Mouse (Mus musculus): ENCODE results near the gene Fam69a. TPM values are rescaled to one million over a fixed set of nuclear protein-coding genes. Genes with fewer than 3 reads are reported as not detected.

Fam69a gene
- polyA plus RNA-seq (2017; shearing (Covaris generic)): 77.7 TPM

GRCm38 (mm10) chr5:107986967-107987834 lies at the start of gene Fam69a:
Gene Fam69a, minus strand, starts transcription at chr5:107987085.

GRCm38 (mm10) chr5:107900206-107901013 lies 86.5 kb downstream of the Fam69a start, which contains the start of gene Rpl5:
Gene Rpl5, plus strand, starts transcription at chr5:107900502.

GRCm38 (mm10) chr5:107874561-107875260 lies 112.2 kb downstream of the Fam69a start, which contains the start of gene Evi5:
Gene Evi5, minus strand, starts transcription at chr5:107875107.

Other genes with a start within 250 kb of the Fam69a start
- gene Ube2d2b, start 157.0 kb downstream of the Fam69a start, polyA plus RNA-seq (2017; shearing (Covaris generic)): not detected
- gene Evi5, start 112.0 kb downstream of the Fam69a start, polyA plus RNA-seq (2017; shearing (Covaris generic)): 0.96 TPM
- 43.5 TPM for gene Rpl5, start 86.6 kb downstream of the Fam69a start, polyA plus RNA-seq (2017; shearing (Covaris generic))
- gene Mtf2, start 78.6 kb upstream of the Fam69a start, polyA plus RNA-seq (2017; shearing (Covaris generic)): 93.1 TPM
- 76.2 TPM for gene Tmed5, start 145.5 kb upstream of the Fam69a start, polyA plus RNA-seq (2017; shearing (Covaris generic))
- 0.68 TPM for gene Ccdc18, start 145.8 kb upstream of the Fam69a start, polyA plus RNA-seq (2017; shearing (Covaris generic))